Mouse (Mus musculus): ENCODE results near the gene Ang2. TPM values are rescaled to one million over a fixed set of nuclear protein-coding genes. Genes with fewer than 3 reads are reported as not detected.

Gene Ang2
- total RNA-seq, 2 experiments from 2014 or later = not detected

DNA sequence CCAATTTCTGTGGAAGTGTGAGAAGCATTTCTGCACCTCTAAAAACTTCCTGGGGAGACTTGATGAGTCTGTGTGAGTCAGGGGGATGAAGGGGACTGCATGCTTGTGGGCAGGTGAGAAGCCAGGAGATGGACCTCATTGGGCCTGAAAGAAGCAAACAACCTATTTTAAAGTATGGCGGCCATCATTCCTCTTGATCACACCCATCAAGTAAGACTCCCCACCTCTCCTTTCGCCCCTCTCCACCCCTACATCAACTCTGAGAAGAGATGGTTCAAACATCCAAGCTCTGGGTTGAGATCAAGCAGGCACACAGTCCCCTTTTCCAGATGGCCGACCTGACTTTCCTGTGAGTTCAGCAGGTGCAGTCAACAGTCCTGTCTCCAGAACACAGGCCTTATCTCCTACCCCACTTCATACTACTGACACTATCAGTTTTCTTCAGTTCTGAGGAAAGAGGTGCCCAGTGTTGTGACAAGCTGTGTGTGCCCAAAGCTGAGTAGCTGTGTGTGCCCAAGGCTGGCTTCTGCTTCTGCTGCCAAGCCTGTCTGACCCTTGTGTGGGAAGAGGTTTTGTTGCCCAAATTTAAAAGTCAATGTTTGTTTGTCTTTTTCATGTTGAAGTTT is 48.6 kb downstream of the Ang2 start:
- DNase-seq = no peak

DNA sequence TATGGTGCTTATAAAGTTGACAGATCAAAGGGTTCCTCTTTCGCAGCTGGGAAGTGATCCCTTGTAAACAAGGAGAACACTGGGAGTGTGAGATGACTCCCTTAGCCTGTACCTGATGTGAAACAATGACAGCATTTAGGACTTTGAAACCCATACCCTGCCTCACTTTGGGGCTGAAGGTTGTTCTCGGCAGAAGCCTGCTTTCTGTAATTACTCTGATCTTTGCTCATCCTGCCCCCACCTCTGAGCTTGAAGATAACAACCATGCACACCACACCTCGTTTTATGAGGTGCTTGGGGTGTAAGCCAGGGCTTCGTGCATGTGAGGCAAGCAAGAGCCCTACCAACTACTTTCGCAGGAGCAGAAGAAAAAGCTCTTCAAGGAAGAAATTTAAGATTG is 49.8 kb downstream of the Ang2 start:
- DNase-seq = no peak

DNA sequence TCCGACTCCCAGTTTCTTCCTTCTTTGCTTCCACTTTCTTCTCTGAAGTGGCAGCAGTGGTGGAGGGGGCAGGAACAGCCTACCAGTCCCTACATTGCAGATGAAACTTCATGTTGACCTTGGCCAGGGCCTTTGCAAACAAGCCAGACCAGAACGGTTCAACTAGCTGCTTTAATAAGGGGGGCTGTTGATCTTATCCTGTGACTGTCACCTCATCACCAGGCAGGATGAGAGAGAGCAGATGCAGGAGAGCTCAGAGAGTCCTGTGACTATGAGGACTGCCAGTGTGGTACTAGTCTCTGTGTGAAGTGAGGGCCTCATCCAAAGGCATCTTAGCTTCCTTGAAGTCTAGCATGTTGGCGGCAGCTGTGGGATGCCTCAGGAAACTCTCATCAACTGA is 50.9 kb downstream of the Ang2 start:
- no peak for DNase-seq

DNA sequence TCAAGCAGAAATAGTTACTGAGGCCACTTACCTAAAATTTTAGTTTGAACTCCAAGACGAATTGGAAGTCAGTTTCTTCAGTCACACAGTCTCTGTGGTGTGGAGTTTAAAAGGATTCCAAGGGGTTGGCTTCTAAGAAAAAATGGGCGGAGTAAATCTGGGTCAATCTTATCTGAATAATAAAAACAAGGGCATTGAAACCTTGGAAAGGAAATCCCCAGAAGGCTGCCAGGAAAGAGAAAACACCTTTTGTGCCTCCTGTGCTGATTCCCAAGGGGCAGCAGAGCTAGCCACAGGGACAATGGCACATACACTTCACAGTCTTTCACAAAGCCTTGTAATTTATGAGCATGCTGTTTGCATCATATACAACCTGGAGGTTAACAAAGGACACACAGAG is 52.3 kb downstream of the Ang2 start, which contains the start of gene Rnase1:
Rnase1 (minus strand) TSS at position 101 of the 400 bp plus-strand sequence.
- no peak for DNase-seq

DNA sequence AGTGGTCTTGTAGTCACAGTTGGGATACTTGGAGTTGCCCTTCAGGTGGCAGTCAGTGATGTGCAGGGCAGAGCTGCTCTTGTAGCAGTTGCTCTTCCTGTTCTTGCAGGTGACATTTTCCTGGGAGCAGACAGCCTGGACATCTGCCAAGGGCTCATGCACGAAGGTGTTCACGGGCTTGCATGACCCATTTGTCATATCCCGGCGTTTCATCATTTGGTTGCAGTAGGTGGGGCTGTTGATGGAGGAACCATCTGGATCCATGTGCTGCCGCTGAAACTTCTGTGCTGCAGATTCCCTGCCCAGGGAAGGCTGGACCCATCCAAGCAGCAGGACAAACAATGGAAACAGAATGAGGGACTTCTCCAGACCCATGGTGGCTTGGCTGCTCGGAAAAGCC is 53.4 kb downstream of the Ang2 start:
- DNase-seq = no peak

Other genes with a start within 250 kb of the Ang2 start
- gene Pnp2, start 243.2 kb downstream of the Ang2 start, total RNA-seq (2021) = under 1 TPM; 0.81 to 0.95 TPM
- not detected for gene Rnase10, start 191.4 kb downstream of the Ang2 start, total RNA-seq (2021)
- gene Rnase9, start 157.3 kb downstream of the Ang2 start, total RNA-seq (2021) = not detected
- not detected for gene Rnase11, start 149.0 kb downstream of the Ang2 start, total RNA-seq (2021)
- gene Rnase12, start 141.5 kb downstream of the Ang2 start, total RNA-seq (2021) = not detected
- gene Olfr750, start 124.7 kb downstream of the Ang2 start, total RNA-seq (2021) = not detected
- 10 to 100 TPM; 15.8 to 18.7 TPM for gene Rnase4, start 108.1 kb downstream of the Ang2 start, total RNA-seq (2021)
- 1 to 10 TPM; 3.4 to 5.6 TPM for gene Ang, start 108.0 kb downstream of the Ang2 start, total RNA-seq (2021)
- not detected for gene Eddm3b, start 84.7 kb downstream of the Ang2 start, total RNA-seq (2021)
- gene Rnase6, start 75.2 kb downstream of the Ang2 start, total RNA-seq (2021) = under 1 TPM in 1 of 2 experiments, not detected in 1; 0.65 TPM
- gene Rnase1, start 52.4 kb downstream of the Ang2 start, total RNA-seq (2021) = 1 to 10 TPM; 1.3 to 2.1 TPM
- gene Rnase2b, start 36.9 kb downstream of the Ang2 start, total RNA-seq (2021) = not detected
- gene Ear14, start 4.2 kb upstream of the Ang2 start, total RNA-seq (2021) = under 1 TPM in 1 of 2 experiments, not detected in 1; 0.37 TPM
- gene Rnase2a, start 57.0 kb upstream of the Ang2 start, total RNA-seq (2021) = not detected
- gene Gm7247, start 162.6 kb upstream of the Ang2 start, total RNA-seq (2021) = not detected
- gene Vmn2r88, start 211.7 kb upstream of the Ang2 start, total RNA-seq (2021) = not detected